Mouse (Mus musculus) thymus, adult 2 months (tissue): ENCODE results near the gene Tbc1d16. TPM values are rescaled to one million over a fixed set of nuclear protein-coding genes. Genes with fewer than 3 reads are reported as not detected.

Experiments
- DNase-seq: peaks from one replicate; pipeline ENCODE4 v3.0.0; 2021
- H3K27ac ChIP-seq: fragments of 200-500 bp; 2 replicates; pipeline ENCODE4 v1.5.1; 2012; ENCODE audit warnings: low read length, control low read depth; ENCODE audit not compliant: control insufficient read depth, insufficient read depth
- H3K27me3 ChIP-seq: fragments of 200-500 bp; 2 replicates; pipeline ENCODE4 v1.6.1; 2012; ENCODE audit warnings: mild to moderate bottlenecking, low read length, moderate library complexity, mixed read lengths; ENCODE audit not compliant: control insufficient read depth, insufficient read depth
- H3K36me3 ChIP-seq: fragments of 200-500 bp; 2 replicates; pipeline ENCODE4 v1.6.1; 2012; ENCODE audit warnings: mild to moderate bottlenecking, low read length, moderate library complexity; ENCODE audit not compliant: control insufficient read depth, insufficient read depth
- H3K4me1 ChIP-seq: fragments of 200-500 bp; replicated peaks from 2 replicates; pipeline ENCODE4 v1.6.1; 2012; ENCODE audit warnings: low read length; ENCODE audit not compliant: control insufficient read depth, insufficient read depth
- H3K4me3 ChIP-seq: fragments of 200-500 bp; 2 replicates; pipeline ENCODE4 v1.5.1; 2012; ENCODE audit warnings: mild to moderate bottlenecking, low read length, control low read depth, moderate library complexity; ENCODE audit not compliant: control insufficient read depth, insufficient read depth
- CTCF ChIP-seq: fragments of 200-500 bp; IDR thresholded peaks from 2 replicates; pipeline ENCODE4 v1.5.1; 2012; ENCODE audit warnings: mild to moderate bottlenecking, control low read depth, low read length, moderate library complexity, borderline replicate concordance; ENCODE audit not compliant: control insufficient read depth, poor library complexity, insufficient read depth; ENCODE audit errors: extremely low read depth
- POLR2A ChIP-seq: fragments of 200-500 bp; IDR thresholded peaks from 2 replicates; pipeline ENCODE4 v1.6.1; 2012; ENCODE audit warnings: mild to moderate bottlenecking, low read length, control low read depth, moderate library complexity; ENCODE audit not compliant: control insufficient read depth, poor library complexity, insufficient read depth; ENCODE audit errors: extremely low read depth
- WGBS: fragments of 180-500 bp; shearing (Covaris S2); methylation state at CpG from one replicate; pipeline ENCODE4 v1.1.7; 2018; 5-methylcytosine and 5-hydroxymethylcytosine counted together
- polyA plus RNA-seq: library from polyadenylated mRNA; depleted of rRNA; stranded (reverse); fragments of >200 nt; gene quantifications from 2 replicates; pipeline ENCODE4 v1.2.3, GENCODE M21; 2012

Tbc1d16 gene
- polyA plus RNA-seq, 1 experiment = 12.0 TPM

- H3K27me3 ChIP-seq = no peaks in the 10 kb centered on the region
- H3K4me3 ChIP-seq = no peak overlapping the region
- no peak overlapping the region for H3K27ac ChIP-seq
- TF ChIP-seq CTCF (no peak), POLR2A (no peak)
- H3K36me3 ChIP-seq = no peaks in the 10 kb centered on the region
- DNase-seq = no peak
- WGBS = 42% methylated on average over 7 of the region's 7 CpGs
- no peaks in the 10 kb centered on the region; the same call in 1 of the 2 replicates for H3K4me1 ChIP-seq
Measured at GRCm38 (mm10) chr11:119117945-119118344, 110.4 kb downstream of the Tbc1d16 start.

- H3K4me1 ChIP-seq = no peaks in the 10 kb centered on the region; the same call in 1 of the 2 replicates
- no peaks in the 10 kb centered on the region for H3K36me3 ChIP-seq
- no peaks in the 10 kb centered on the region for H3K27me3 ChIP-seq
- H3K4me3 ChIP-seq = no peak overlapping the region
- H3K27ac ChIP-seq = no peak overlapping the region
- no peak for DNase-seq
- TF ChIP-seq CTCF = no peak
- no peak for TF ChIP-seq POLR2A
- WGBS = 87% methylated on average over 4 of the region's 4 CpGs
Measured at GRCm38 (mm10) chr11:119116992-119117391, 111.3 kb downstream of the Tbc1d16 start.

- no peak overlapping the region for H3K4me3 ChIP-seq
Measured at GRCm38 (mm10) chr11:119112721-119113120, 115.6 kb downstream of the Tbc1d16 start.

GRCm38 (mm10) chr11:119111345-119111744 lies 117.0 kb downstream of the Tbc1d16 start:
- no peak for DNase-seq
- WGBS = 41% methylated on average over 7 of the region's 7 CpGs
- Histone ChIP-seq H3K4me1 (peaks cover under 1% of the 10 kb centered on the region), H3K36me3 (no peaks in the 10 kb centered on the region), H3K27me3 (no peaks in the 10 kb centered on the region), H3K27ac (no peak overlapping the region), H3K4me3 (no peak overlapping the region)
- no peak for TF ChIP-seq CTCF
- TF ChIP-seq POLR2A = no peak

More at GRCm38 (mm10) chr11:119112721-119113120, 115.6 kb downstream of the Tbc1d16 start:
- Histone ChIP-seq H3K27me3 (no peaks in the 10 kb centered on the region), H3K36me3 (no peaks in the 10 kb centered on the region), H3K27ac (no peak overlapping the region), H3K4me1 (no peaks in the 10 kb centered on the region; the same call in 1 of the 2 replicates)
- no peak for DNase-seq
- TF ChIP-seq CTCF (no peak), POLR2A (no peak)

- TF ChIP-seq CTCF = no peak
- no peak for TF ChIP-seq POLR2A
- WGBS = 87% methylated on average over 9 of the region's 9 CpGs
- Histone ChIP-seq H3K36me3 (no peaks in the 10 kb centered on the region), H3K27ac (no peak overlapping the region), H3K4me3 (no peak overlapping the region), H3K4me1 (peaks cover 6% of the 10 kb centered on the region), H3K27me3 (no peaks in the 10 kb centered on the region)
- no peak for DNase-seq
Measured at GRCm38 (mm10) chr11:119109415-119110071, 118.8 kb downstream of the Tbc1d16 start.

GRCm38 (mm10) chr11:119108573-119109263 lies 119.6 kb downstream of the Tbc1d16 start:
- Histone ChIP-seq H3K4me3 (no peak overlapping the region), H3K27me3 (no peaks in the 10 kb centered on the region), H3K4me1 (peaks cover 6% of the 10 kb centered on the region), H3K36me3 (no peaks in the 10 kb centered on the region), H3K27ac (no peak overlapping the region)
- WGBS = 43% methylated on average over 10 of the region's 10 CpGs
- TF ChIP-seq CTCF (no peak), POLR2A (no peak)
- no peak for DNase-seq
